Mouse (Mus musculus) neural tube, embryonic 10.5 days (tissue): ENCODE results near the gene Crybb3.
A peak's percentile ranks its signal among the peaks of the same experiment; 100 is the strongest.

Source experiments
- DNase-seq: peaks from one replicate; pipeline ENCODE4 v3.0.0-alpha.2; 2017; ENCODE audit warnings: low spot score; ENCODE audit errors: extremely low spot score

Crybb3 gene

DNA sequence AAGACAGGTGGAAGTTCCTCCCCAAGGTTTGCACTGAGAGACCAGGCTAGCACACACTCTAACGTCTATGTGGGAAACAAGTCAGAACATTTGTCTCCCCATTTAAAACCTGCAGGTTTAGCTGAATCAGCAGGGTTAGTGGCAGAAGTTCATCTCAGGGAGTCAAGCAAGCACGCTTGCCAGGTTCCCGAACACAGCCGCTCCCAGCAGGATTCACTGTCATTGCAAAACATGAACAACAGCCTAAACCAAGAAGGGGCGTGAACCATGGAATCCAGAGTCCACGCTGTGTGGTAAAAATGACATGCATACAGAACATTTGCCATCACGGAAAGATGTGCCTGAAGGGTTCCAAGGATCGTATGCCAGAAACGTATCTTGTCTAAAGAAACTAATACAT, 23.7 kb upstream of the Crybb3 start:
- no peak for DNase-seq

DNA sequence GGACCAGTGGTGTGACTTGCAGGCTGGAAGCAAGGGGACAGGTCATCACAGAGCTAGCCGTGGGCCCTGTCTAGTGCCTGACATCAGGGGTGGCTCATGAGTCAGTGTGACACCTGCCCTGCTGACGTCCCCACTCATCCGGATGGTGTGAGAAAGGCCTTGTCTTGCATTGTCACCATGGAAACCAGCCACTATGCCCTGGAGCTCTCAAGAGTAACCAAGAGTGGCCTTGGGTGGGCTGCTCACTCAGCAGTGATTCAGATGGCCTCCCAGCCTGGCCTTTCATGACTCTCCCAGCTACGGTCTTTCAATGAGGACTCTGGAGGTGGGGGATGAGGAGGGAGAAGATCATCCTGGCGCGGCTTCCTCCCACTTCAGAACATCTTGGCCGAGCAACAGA, 21.1 kb upstream of the Crybb3 start:
- DNase-seq = no peak

DNA sequence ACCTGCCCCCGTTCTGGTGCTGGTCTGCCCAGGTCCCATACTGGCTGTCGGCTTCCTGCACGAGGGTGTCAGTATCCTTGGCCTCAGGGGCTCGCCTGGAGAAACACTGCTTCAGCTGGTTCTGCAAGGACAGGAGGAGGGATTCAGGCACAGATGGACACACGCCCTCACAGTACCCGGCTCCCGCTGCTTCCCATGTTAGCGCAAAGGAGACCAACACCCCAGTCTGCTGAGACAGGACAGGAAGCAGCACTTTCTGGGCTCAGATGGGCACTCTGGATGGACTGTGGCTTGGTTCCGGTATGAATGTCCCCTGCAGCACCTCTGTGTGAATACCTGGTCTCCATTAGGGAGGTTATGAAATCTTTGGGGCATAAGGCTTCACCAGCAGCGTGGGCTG, 20.1 kb upstream of the Crybb3 start:
- no peak for DNase-seq

DNA sequence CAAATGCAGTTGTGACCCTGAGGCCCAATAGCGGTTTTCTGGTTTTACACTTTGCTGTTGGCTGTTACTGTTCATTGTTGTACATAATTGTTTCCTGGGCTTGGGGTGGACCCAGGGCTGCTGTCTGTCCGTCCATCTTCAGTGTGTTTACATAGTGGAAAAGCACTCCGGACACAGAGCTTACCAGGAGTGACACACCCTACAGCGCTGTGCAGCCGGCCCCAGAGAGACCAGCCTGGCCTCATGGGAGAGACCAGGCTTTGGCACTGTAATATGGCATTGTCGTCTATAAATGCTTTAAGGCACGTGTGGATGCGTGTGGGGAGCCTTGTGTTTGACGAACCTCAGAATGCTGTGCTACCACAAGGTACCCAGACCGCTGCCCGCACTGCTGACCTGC, 19.0 kb upstream of the Crybb3 start:
- DNase-seq = no peak

DNA sequence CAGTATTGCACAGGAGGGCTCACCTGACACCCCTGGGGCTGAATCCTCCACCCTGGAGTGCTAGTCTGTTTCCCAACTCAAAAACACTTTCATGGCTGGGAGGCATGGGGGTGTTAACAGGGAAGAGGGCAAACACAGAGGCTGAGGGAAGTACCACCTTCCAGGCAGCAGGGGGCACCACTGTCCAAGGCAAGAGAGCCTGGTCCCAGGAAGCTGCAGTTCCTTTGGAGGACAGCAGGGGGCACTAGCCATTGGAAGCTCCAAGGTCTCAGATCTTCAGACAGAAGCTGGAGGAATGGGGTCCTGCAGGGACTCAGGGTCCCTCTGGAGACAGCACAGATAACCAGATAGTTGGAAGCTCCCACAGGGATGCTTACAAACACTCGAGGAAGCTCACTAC, 18.2 kb upstream of the Crybb3 start:
- DNase-seq = peak; percentile 94

DNA sequence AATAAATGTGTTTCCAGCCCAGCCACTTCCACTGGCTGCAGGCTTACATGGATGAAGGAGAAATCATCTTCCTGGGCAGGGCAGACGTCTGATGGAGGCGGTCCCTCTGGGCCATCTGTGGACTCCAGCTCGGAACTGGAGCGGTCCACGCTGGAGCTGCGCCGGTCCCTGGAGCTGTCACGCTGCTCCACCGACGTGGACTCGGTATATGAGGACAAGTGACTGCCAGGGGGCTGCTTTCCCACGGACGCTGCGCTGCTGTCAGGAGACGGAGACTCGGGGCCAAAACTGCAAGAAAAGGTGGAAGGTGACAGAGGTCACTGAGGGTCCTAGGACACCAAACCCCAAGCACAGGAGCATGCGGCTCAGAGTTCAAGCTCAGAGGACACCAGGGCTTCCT, 16.2 kb upstream of the Crybb3 start:
- no peak for DNase-seq

DNA sequence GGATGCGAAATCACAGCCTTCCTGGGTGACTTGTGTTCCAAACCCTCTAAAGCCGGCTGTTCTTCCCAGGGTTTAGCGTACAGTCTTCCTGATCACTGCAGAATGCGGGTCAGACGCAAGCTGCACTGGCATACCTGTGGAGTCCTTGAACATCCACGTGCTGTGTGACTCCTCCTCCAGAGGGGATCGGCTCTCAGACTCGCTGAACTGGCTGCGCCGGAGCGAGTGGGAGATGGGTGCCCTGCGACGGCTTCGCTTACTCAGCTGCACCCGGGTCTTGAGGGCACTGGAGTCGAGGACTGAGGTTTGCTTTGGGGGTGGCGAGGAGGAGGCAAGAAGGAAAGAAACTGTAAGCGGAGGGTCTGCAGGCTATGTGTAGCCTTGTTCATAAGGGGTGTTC, 14.1 kb upstream of the Crybb3 start:
- no peak for DNase-seq

DNA sequence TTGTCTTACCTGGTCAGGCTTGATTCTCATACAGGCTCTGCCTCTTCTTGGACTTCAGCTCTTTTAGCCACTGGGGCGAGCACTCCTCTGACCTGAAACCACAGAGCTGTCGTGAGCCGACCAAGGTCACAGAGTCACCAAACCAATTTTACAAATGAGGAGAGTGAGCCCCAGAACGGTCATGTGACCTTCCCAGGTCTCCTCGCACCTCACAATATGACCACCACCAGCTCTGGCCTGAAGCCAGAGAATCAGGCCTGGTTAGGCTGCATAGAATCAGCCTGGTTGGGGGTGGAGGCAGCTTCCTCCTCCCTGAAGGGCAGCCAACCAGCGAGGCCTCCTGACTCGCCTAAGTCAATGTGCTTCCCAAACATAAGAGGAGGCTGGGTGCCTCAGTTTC, 11.0 kb upstream of the Crybb3 start:
- no peak for DNase-seq

DNA sequence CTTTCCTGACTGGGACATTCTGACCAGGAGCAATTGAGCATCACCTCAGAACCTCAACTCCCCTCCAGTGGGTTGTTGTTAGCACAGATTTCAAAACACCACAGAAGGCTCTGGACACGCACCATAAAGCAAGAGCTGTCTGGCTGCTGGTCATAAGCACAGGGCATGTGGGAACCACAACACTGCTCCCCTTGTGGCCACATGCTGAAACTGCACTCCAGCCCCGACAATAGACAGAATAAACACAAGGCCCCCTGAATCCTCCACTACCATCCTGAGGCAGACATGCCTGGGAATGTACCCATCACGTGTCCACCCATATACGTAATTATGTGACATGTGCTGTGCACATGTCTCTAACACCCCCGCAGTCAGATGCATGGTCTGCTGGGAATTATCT, 9.8 kb upstream of the Crybb3 start:
- peak; percentile 50 for DNase-seq

DNA sequence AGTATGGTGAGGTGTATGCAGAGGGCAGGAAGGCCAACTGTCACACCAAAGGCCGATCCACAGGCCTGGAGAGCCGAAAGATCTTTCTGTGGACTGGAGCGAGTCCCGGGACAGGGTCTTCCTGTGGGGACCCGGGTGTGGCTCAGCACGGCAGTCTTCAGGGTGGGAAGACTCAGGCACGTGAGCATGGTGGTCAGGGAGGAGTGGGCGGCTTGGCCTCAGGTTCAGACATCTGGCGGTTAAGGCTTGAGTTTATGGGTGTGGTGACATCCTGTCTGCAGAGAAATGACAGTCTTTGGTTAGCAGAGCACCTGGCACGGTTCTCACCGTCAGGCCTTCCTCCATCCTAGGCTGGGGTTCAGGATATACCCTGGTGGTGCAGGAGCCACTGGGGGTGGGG, 9.4 kb upstream of the Crybb3 start:
- no peak for DNase-seq

DNA sequence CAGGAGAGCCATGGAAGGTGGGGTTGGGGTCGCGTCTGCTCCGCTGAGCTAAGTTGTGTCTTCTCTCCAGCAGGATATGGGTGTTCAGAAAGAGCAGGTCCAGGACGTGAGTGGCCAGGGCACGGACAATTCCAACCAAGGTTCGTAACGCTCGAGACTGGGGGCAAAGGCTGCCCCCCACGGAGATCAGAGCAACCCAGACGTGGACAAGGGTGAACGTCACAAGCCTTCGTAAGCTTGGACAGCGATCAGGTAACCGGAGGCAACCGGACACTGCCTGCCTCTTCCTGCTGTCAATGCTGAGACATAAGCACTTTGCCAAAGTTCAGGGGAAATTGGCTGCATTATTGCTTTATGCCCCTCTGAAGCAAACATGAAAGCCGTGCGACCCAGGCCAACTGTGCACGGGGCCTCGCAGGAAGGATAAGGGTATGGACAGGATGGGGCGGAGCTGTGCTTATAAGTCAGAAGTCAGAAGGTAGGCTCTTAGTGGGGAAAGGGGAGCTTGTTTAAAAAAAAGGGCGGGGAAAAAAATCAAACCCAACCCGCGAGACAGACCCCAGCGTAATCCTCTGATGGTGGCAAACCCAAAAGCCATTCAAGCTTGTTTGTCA, 8.8 kb upstream of the Crybb3 start:
- DNase-seq = no peak

DNA sequence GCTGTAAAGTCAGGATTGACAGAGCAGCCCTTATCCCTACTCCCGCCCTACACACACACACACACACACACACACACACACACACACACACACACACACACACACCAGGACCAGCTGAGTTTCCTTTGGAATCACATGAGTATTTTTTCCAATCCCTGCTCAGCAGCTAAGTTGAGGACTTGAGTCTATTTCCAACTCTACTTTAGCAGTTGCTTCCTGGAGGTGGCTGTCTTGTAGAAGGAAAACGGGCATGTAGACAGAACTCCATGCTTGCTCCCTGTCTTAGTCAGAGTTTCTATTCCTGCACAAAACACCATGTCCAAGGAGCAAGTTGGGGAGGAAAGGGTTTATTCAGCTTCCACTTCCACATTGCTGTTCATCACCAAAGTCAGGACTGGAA, 6.1 kb upstream of the Crybb3 start:
- no peak for DNase-seq

DNA sequence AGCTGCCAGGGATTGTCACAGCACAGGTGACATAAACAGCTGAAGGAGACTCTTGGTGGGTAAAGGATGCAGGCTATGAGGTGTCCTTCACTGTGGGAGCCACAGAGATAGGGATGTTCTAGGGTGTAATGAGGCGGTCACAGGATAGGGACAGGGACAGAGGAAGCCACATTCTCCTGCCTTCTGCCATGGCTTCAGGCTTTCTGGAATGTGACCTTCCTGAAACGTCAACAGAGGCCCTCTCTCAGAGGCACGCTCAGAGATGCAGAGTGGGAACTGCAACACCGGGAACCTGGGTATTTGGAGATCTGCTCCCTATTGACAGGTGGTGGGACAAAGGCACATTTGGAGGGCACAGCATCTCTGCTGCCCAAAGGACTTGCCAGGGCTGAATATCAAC, 5.6 kb upstream of the Crybb3 start:
- DNase-seq = no peak

DNA sequence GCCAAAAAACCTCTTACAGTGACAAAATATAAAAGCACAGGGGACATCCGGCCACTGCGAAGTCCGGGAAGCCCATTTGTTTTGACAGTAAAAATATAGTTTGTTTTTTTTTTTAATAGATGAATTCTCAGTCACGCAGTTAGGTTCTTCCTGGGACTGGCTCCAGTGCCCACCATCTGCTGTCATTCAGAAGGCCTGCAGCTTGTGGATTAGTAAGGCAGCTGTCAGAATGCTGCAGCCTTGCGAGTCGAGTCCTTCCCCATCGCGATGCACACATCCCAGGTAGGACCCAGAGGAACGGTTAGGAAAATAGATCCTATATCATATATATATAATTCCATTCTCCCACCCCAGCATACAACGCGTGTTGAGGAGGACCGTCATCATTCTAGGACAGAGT, 5.1 kb upstream of the Crybb3 start:
- no peak for DNase-seq

DNA sequence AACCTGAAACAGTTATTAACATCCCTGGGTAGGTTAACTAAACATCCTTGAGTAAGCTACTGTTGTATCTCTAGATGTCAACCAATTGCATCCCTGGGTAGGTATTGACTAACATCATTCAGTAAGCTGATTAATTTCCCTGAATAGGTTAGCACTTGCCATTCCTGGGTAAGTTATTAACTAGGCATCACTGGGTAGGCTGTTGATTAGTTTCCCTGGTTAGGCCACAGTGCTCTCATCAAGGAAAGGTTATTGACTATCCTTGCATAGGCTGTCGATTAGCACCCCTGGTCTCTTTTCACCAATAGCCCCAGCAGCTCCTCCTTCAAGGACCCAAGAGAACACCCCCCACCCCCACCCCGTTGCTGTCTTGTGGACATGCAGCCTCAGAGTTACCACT, 4.5 kb upstream of the Crybb3 start:
- DNase-seq = no peak

DNA sequence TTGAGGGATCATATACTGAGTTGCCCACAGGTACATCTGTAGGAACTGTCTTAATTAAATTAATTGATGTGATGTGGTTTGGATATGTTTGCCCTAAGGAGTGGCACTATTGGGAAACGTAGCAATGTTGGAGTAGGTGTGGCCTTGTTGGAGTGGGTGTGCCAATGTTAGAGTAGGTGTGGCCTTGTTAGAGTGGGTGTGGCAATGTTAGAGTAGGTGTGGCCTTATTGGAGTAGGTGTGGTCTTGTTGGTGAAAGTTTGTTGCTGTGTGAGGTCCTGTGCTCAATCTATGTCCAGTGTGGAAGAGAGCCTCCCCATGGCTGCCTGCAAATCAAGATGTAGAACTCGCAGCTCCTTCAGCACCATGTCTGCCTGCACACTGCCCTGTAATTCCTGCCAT, 2.9 kb upstream of the Crybb3 start:
- DNase-seq = no peak

DNA sequence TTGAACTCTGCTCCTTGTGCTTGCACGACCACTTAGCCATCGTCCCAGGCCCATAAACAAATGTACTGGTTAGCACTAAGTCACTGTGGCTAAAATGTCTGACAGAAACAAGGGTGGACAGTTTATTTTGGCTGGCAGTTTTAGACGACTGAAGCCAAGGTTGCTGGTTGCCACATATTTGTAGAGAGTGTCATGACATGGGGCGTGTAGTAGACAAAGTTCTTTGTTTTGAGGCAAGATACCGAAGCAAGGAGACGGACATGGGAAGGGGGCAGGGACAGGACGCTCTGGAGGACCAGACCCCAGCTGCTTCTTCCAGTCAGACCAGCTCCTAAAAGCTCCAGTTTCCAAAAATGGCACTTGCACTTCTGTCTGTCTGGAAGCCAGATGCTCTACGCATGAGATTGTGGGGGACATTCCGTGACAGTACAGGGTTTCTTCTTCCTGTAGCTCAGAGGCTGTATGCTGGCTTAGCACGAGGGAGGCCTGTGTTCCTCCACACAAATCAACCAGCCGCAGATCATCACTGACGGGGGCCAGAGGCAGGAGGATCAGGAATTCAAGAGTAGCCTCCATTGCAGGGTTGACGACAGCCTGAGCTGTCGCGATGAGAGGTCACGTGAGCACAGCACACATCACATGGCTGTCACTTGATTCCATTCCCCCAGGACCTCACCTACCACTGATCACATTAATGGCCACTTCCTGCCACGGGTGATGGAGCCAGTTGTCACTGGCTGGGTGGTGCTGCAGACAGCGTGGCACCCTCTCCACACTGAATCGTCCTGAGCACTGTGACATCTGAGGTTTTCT, 1.2 kb upstream of the Crybb3 start:
- DNase-seq = no peak

DNA sequence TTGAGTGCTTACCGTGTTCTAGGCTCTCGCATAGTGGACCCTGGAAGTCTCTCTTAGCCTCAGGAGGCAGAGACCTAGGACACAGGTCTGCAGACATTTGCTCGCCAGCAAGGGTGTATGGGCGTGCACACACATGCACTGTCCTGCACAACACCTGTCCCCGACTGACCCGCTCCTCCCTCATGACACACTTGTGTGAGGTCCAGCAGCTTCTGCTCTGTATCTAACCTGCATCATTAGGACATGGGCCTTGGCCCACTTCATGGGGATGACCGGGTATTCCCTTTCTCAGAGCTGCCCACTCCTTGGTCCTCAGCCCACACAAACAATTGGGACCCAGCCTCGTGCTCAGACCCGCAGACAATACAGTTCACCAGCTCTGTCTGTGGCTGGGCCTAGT, 364 bp downstream of the Crybb3 start:
- DNase-seq = no peak

DNA sequence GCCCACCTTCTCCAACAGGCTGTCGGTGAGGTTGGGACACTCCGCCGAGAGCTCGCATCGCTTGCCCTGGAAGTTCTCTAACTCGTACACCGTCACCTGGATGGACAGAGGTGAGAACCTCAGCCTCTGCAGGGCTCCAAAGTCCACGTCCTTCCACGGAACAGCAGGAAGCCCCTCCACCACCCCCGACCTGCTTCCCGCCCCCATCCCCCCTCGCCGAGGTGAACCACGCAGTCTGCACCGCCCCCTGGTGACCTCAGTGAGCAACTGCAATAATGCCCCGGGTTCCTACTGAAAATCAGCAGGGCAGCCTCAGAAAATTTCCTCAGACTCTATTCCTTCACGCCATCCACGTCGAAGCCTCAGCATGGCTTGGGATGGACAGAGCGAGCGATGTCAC, 1.6 kb downstream of the Crybb3 start:
- peak; percentile 57 for DNase-seq

DNA sequence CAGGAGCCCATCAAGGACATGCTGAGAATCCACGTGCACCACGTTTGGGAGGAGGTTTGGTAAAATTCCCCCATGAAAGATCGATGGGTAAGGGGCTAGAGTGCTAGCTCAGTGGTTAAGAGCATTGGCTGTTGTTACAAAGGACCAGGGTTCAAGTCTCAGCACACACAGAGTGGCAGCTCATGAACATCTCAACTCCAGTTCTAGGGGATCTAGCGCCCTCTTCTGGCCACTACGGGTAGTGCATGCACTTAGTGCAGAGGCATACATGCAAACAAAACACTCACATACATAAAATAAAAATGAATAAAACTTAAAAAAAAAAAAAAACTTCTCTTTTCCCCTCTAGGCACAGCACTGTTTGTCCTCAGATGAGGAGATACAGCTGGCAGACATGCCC, 2.7 kb downstream of the Crybb3 start:
- no peak for DNase-seq

DNA sequence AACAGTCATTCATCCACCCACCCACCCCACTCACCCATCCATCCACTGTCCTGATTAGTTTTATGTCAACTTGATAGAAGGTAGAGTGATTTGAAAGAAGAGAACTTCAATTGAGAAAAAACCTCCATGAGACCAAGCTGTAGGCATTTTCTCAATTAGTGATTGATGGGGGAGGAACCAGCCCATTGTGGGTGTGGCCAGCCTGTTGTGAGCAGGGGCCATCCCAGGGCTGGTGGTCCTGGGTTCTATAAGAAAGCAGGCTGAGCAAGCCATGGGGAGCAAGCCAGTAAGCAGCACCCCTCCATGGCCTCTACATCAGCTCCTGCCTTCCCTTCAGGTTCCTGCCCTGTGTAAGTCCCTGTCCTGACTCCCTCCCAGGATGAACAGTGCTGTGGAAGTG, 11.4 kb downstream of the Crybb3 start, which contains the start of gene Crybb2:
Crybb2 (minus strand) TSS at position 101 of the 400 bp plus-strand sequence.
- no peak for DNase-seq

DNA sequence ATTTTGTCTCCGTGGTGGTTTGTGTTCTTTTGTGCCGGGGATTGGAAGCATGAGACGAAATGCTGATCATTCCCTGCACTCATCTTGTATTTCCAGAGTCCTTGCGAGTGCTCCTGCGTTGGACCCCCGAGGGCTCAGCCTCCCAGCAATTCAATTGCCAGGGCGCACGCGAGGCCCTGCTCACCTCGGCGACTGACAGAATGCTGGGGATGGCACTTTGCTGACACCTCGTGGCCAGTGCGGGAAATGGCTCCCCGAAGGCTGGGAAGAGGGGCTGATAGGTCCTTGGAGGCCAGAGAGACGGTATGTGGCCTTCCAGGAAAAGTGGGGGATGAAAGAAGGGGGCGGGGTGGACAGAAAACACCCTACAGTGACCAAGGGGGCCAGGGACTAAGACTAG, 27.1 kb downstream of the Crybb3 start:
- peak; percentile 88 for DNase-seq

DNA sequence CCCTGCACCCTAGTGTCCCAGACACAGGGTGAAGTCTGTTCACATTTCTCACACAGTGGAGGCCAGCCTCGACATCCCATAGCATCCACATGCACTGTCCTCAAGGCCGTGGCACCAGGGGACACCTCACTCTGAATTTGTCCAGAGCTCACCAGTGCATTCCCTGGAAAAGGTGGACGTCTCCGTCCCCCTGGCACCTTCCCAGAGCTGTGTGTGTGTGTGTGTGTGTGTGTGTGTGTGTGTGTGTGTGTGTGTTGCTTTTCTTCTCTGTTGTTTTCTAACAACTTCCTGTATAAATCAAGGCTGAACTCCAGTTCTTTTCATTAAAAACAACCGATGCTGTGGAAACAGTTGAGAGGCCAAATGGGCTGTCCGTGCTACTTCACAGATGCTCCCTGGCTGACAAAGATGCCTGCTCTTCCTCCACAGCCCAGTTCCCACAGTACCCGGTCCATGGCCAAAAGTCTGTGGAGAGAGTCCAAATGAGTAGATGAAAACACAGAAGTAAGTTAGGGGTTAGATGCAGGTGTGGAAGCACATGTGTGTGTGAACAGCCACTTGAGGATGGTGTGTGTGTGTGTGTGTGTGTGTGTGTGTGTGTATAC, 30.7 kb downstream of the Crybb3 start:
- no peak for DNase-seq
